Mouse (Mus musculus) left cerebral cortex, postnatal 4 days (tissue): ENCODE data around the gene Dr1. TPM values are rescaled to one million over a fixed set of nuclear protein-coding genes. Genes with fewer than 3 reads are reported as not detected.
"Not testable (repeated sequence)": the region's sequence is repeated elsewhere in the genome, so short reads cannot be mapped to it uniquely, and the experiment has no call there.

Experiments used
- DNase-seq: peaks from one replicate; pipeline ENCODE4 v3.0.0-alpha.2; 2022
- intact Hi-C: fragments of 180-260 bp; cut with DNase I; formaldehyde crosslinking; loops from one replicate; pipeline ENCODE4 v1.15.1; 2025
- total RNA-seq, 2 experiments: library from RNA; stranded (reverse); gene quantifications; 2 replicates each; pipeline ENCODE4 v1.2.3; 2021

Dr1 gene
- 10 to 100 TPM; 33.1 to 37.3 TPM for total RNA-seq

DNA sequence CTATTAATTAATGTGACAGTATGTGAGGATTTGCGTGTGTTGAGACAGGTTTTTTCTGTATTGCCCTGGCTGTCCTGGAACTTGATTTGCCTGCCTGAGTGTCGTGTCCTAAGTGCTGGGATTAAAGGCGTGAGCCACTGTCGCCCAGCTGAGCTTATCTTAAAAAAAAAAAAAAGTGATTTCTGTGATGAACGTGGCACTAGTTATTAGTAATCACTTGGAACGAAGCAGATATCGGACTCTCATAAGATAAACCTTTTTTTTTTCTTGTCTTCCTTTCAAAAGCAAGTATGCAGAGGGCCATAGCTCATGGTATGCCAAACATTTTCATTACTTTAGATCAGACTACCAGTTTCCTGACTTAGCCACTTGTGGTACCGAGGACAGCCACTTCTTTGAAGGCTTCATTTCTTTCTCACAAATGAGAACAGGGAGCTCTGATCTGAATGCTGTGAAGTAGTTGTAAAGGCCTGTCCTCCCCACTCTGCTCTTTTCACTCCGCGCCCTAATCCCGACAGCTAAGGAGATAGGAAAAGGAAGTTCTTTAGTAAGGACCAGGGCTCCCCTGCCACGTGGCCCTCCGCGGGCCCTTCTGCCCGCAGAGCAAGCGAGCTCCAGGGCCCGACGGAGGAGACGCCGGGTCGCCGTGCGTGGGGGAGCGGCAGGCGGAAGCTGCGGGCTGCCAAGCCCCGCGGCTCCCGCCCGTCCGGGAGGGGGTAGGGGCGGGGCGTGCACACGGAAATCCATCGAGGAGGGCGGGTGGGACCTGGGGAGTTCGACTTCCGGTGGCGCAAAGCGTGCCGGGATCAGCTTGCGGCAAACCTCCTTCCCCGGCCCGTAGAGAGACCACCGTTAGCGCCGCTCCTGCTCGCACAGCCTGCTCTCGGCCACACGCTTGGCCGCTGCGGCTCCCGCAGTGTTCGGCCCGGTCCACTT, at the start of gene Dr1:
Gene Dr1 (plus strand): TSS at position 771 of the 936 bp plus-strand sequence.
- DNase-seq = peak; percentile 92
- intact Hi-C loops = no loop called here

- no peak for DNase-seq
- intact Hi-C loops = no loop called here
Observed at GRCm38 (mm10) chr5:108224077-108224476, 44.6 kb upstream of the Dr1 start.

DNA sequence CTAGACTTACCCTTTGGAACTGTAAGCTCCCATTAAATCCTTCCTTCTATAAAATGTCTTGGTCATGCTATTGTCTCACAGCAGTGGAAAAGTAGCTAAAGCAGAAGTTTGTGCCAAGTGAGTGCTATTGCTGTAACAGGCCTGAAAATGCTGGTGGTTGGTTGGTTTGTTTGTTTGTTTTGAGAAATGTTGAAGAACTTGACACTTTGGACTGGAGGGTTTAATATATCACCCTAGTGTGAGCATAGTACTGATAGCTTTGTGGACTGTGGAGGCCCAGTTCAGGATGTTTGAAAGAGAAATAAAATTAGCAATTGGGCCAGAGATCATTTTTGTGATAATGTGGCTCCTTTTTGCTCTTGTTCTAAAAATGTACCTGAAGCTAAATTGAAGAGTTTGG, 42.5 kb upstream of the Dr1 start:
- intact Hi-C loops = no loop called here
- DNase-seq = no peak

GRCm38 (mm10) chr5:108246314-108246765, 22.4 kb upstream of the Dr1 start:
- intact Hi-C loops = no loop called here
- DNase-seq = no peak

DNA sequence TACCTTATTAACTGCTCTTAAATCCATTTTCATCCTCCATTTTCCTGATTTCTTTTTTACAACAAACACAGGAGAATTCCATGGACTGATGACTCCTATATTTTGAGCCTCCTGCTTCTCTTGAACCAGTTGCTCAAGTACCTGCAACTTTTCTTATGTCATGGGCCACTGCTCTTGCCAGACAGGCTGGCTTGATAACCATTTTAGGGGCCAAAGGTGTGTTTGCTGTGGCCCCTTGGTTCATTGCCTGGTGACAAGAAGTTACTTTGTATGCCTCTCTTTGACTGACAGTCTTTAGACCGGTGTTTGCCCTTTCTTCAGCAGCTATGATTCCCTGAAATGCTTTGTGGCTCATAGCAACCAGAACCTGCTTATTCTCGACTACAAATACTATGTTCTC, 18.7 kb upstream of the Dr1 start:
- intact Hi-C loops = no loop called here
- no peak for DNase-seq

GRCm38 (mm10) chr5:108255259-108255658, 13.4 kb upstream of the Dr1 start:
- DNase-seq = no peak
- intact Hi-C loops = no loop called here

DNA sequence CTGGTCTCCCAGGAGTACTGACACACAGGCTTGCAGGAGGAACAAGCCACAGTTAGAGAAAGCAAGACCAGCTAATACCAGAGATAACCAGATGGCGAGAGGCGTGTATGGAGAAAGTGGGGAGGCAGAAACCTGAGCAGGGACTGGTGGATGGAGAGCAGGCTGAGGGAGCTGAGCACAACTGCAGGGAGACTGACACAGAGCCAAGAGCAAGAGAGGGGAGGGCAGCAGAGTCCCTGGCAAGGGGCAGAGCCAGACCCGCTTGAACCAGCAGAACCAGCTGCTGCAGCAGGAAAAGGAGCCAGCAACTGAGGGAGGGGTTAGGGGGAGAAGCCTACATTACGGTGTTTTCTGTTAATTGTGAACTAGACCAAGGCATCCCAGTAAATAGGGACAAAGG, 6.0 kb upstream of the Dr1 start:
- DNase-seq = peak; percentile 78
- intact Hi-C loops = no loop called here

- DNase-seq, intact Hi-C loops: not testable (repeated sequence)
Observed at GRCm38 (mm10) chr5:108263785-108264184, 4.9 kb upstream of the Dr1 start.

GRCm38 (mm10) chr5:108266990-108267389, 1.7 kb upstream of the Dr1 start:
- DNase-seq = no peak
- intact Hi-C loops = no loop called here

DNA sequence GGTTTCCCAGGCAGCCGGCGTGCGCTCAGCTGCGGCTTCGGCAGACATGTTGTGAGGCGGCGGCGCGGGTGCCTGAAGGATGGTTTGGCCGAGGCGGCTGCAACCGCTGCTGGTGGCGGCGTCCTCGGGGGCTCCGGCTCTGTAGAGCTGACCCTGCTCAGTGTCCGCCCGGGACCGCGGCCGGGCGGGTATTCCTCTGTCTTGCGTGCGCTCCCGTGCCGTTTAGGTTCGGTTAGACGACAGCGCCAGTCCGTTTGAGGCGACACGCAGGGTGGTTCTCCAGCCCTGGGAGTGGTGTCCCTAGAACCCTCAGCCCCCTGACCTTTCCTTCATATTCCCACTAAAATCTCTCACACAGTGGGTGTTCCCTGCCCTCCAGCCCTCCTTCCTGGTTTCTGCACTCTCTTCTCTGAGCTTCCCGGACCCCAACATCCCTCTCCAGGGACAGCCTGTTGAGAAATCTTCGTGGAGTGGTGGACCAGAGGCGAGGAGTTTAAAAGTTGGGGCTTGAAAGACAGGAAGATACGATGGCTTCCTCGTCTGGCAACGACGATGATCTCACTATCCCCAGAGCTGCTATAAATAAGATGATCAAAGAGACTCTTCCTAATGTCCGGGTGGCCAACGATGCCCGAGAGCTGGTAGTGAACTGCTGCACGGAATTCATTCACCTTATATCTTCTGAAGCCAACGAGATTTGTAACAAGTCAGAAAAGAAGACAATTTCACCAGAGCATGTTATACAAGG, 540 bp downstream of the Dr1 start:
- intact Hi-C loops = no loop called here
- no peak for DNase-seq

DNA sequence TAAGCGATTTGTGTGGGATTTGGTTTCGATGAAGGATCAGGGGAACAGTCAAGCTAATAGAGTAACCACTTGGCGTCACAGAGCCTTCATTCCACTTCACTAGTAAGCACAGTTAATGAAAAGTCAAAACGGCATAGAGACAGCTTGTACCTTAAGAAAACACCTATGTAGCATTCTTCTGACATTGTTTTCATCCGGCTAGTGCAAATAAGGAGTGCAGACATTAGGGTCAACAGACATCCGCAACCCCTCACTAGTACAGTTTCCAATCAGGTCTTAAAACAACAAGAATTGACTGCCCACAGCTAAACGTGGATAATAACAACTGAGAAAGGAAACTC, 1.1 kb downstream of the Dr1 start:
- intact Hi-C loops = no loop called here
- DNase-seq = no peak

GRCm38 (mm10) chr5:108270415-108270814, 1.7 kb downstream of the Dr1 start:
- DNase-seq = no peak
- intact Hi-C loops = no loop called here

- intact Hi-C loops = not testable (repeated sequence)
Observed at GRCm38 (mm10) chr5:108271345-108271744, 2.6 kb downstream of the Dr1 start.

GRCm38 (mm10) chr5:108286957-108287356, 18.3 kb downstream of the Dr1 start:
- DNase-seq = no peak
- intact Hi-C loops = no loop called here

More at GRCm38 (mm10) chr5:108271345-108271744, 2.6 kb downstream of the Dr1 start:
- DNase-seq = not testable (repeated sequence)

DNA sequence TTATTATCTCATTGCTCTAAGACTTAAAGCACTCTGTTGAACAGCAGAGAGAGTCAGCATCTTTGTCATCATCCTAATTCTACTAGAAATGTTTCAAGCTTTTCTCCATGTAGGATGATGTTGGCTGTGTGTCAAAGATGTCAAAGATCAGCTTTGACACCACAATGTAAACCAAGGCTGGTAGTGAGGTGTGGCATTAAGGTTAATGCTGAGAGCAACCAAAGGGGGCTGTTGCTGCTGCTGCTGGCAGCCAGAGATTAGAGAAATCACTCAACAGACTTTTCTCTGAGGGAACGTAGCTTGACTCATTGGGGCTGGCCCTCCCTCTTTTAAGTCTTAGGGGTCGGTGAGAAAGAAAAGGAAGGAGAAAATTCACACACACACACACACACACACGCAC, 32.9 kb downstream of the Dr1 start:
- intact Hi-C loops = no loop called here
- DNase-seq = no peak

GRCm38 (mm10) chr5:108312224-108313064, 43.7 kb downstream of the Dr1 start, which contains the start of gene Pigg:
Gene Pigg, plus strand, starts transcription at chr5:108312609.
- DNase-seq = peak; percentile 92
- intact Hi-C loops = no loop called here

GRCm38 (mm10) chr5:108313065-108313860, 44.6 kb downstream of the Dr1 start:
- intact Hi-C loops = no loop called here
- DNase-seq = no peak
